Mouse (Mus musculus) left cerebral cortex, adult 18-20 months (tissue): ENCODE data around the gene Dcbld2. TPM values are rescaled to one million over a fixed set of nuclear protein-coding genes. Genes with fewer than 3 reads are reported as not detected.
"Not testable (repeated sequence)": the region's sequence is repeated elsewhere in the genome, so short reads cannot be mapped to it uniquely, and the experiment has no call there.

Experiments used
- DNase-seq, 2 experiments: peaks; one replicate each; pipeline ENCODE4 v3.0.0; 2021 to 2022; ENCODE audit warnings: low spot score in 2 of 2, mixed read lengths in 1 of 2
- total RNA-seq, 2 experiments: library from RNA; stranded (reverse); gene quantifications; 2 replicates each; pipeline ENCODE4 v1.2.3; 2021

Dcbld2 gene
- total RNA-seq, 2 experiments from 2014 or later, result 21.5 to 27.5 TPM

DNA sequence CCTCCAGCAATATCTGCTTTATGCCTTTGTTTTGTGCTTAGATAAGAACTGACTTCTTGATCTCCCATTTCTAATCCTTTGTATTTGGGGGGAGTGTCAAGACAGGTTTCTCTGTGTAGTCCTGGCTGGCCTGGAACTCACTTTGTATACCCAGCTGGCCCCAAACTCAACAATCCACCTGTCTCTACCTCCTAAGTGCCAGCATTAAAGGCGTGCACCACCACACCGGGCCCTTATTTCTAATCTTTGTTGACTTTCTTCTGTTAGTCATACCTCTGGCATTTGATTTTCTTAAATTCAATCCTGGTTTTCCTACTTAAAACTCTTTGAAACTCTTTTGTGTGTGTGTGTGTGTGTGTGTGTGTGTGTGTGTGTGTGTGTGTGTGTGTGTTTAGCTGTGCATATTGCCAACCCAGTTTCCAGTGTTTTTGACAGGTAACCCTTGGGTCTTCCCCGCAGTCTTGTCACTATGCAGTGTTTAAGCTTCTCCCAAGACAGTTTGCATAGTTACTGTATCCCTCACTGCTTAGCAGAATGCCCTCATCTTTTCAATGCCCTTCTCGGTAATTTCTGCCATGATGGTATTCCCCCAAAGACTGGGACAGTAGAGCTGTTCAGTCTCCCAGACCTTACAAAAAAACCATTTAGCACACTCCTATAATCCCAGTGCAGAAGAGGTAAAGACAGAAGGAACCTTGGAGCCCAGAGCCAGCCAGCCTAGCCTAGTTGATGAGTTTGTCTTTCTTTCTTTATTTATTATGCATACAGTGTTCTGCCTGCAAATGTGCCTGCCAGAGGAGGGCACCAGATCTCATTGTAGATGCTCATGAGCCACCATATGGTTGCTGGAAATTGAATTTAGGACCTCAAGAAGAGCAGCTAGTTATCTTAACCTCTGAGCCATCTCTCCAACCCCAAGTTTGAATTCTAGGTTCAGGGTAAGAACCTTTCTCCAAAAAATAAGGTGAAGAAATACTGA, 38.3 kb downstream of the Dcbld2 start:
- no peak for DNase-seq

GRCm38 (mm10) chr16:58449073-58449472, 40.8 kb downstream of the Dcbld2 start:
- DNase-seq, result no peak

GRCm38 (mm10) chr16:58450648-58451047, 42.4 kb downstream of the Dcbld2 start:
- no peak for DNase-seq

- DNase-seq, result no peak
Observed at GRCm38 (mm10) chr16:58451647-58452046, 43.4 kb downstream of the Dcbld2 start.

- no peak for DNase-seq
Observed at GRCm38 (mm10) chr16:58453138-58453537, 44.9 kb downstream of the Dcbld2 start.

GRCm38 (mm10) chr16:58453820-58454219, 45.6 kb downstream of the Dcbld2 start:
- no peak for DNase-seq

DNA sequence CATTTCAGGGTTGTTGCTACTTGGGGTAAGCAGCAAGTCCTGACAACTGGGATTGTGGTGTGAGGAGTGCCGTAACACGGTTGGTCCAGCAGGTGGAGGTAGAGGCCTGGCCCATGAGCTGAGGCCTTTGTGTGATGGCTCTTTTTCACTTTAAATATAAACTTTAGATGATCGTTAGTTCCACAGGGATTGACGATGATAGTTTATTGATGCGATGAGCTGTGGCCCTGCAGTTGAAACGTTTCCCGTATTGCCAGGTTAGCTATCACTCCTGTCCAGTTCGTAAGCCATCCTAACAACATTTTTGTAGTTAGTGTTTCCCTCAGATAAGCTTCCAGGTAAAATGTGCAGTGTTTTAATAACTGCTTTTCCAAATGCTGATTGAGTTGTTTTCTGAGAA, 46.4 kb downstream of the Dcbld2 start:
- peak; percentile 35 to 55 for DNase-seq

DNA sequence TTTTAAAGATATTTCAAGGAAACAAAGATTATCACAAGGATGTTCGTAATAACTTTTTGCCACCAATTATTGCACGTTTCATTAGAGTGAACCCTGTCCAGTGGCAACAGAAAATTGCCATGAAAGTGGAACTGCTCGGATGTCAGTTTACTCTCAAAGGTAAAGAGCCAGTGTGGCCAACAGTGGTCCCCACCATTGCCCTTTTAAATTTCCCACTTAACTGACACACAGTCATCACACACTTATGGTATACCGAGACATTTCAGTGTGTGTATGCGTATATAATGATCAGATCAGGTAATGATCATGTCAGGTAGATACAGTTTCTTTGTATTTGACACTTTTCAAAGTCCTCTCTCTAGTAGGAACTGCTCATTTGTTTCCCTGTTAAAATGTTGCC, 46.9 kb downstream of the Dcbld2 start:
- DNase-seq, result no peak

DNA sequence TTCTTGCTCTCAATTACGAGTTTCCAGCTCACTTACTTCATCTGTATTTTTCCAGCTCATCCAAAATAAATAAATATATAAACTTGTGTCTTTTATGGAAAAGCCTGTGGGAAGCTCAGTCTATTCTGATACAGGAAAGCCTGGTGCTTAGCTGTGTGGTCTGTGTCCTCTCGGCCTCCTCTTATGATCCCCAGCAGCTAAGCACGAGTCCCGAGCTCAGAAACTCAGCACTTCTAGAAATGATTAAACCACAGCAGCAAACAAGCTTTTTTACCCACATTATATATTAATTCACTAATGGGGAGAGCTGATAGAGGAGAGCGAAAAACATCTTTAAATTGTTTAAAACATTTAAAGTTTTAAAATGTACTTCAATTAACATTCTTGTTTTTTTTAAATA, 48.2 kb downstream of the Dcbld2 start:
- no peak for DNase-seq

GRCm38 (mm10) chr16:58456991-58457390, 48.7 kb downstream of the Dcbld2 start:
- DNase-seq, result no peak

- DNase-seq, result not testable (repeated sequence)
Observed at GRCm38 (mm10) chr16:58459966-58460365, 51.7 kb downstream of the Dcbld2 start.

DNA sequence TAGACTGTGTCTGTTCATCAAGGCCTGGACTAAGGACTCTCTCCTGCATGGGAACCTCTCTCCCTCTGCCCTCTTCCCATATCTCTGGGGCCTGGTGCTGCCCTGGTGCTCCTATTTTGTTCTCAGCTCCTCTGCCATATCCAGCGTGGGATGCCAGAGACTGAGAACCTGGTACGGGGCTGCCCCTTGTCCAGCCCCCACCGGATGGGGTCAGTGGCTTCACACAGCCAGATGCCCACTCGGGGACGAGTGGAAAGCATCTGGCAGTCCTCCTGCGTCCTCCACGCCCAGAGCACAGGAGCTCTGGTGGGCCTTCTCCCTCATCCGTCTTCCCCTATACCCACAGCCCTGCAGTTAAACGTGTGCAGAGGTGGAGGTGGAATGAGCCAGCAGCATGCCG, 52.1 kb downstream of the Dcbld2 start:
- DNase-seq, result no peak

DNA sequence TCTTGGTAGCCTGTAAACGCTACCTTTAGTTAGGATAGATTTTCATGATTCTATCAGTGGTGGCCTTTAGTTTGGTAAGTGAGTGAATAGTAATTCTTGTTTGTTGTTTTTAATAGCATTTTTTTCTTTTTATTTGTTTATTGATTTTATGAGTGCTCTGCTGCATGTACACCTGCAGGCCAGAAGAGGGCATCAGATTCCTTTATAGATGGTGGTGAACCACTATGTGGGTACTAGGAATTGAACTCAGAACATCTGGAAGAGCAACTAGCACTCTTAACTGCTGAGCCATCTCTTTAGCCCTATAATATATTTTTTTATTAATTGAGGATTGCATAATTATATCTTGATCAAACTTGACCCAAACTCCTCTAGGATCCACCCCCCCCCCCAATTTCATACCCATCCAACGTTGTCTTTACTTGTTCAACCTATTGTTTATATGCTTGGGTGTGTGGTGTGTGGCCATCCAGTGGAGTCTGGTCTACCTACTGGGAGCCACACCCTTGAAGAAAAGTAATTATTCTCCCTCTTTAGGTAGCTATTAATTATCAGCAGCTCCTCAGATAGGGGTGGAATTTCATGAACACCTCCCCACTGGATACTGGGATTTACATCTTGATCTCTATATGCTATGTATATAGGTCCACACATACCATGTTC, 53.7 kb downstream of the Dcbld2 start:
- DNase-seq, result no peak

DNA sequence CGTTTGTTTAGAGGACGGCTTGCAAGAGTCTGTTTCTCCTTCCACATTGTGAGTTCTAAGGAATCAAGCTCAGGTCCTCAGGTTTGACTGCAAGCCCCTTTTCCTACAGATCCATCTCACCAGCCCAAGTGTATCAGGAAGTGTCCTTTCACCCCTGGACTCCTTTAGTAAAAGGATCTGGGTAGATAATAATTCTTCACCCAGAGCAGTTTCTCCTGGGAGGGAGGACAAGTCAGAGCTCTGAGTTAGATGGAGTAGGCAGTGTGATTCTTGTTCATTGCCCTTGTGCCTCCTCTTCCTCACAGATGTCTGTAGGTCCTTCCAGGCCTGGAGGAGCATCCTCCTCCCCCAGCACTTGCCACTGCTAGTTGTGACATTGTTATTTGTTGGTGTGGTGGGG, 54.3 kb downstream of the Dcbld2 start:
- no peak for DNase-seq

DNA sequence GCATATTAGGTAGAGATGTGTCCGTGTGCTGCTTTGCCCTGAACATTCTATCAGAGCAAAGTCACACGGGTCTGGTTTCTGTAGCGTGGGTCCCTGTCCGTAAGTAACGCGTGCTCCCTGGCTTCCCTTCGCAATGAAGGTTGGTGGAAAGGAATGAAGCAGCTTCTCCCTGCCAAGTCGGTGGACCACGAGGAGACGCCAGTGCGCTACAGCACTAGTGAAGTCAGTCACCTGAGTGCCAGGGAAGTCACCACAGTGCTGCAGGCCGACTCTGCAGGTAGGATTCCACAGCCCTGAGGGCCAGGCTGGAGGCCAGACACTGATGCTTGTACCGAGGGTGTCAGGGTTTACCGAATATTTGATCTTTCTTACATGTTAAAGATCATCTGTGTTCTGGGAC, 55.8 kb downstream of the Dcbld2 start:
- no peak for DNase-seq

DNA sequence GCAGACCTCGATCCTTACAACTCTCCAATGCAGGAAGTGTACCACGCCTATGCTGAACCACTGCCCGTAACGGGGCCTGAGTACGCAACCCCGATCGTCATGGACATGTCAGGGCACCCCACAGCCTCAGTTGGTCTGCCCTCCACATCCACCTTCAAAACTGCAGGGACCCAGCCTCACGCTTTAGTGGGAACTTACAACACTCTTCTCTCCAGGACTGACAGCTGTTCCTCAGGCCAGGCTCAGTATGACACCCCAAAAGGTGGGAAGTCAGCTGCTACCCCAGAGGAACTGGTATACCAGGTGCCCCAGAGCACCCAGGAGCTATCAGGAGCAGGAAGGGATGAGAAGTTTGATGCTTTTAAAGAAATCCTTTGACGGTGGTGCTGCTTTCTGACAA, 57.2 kb downstream of the Dcbld2 start:
- no peak for DNase-seq

DNA sequence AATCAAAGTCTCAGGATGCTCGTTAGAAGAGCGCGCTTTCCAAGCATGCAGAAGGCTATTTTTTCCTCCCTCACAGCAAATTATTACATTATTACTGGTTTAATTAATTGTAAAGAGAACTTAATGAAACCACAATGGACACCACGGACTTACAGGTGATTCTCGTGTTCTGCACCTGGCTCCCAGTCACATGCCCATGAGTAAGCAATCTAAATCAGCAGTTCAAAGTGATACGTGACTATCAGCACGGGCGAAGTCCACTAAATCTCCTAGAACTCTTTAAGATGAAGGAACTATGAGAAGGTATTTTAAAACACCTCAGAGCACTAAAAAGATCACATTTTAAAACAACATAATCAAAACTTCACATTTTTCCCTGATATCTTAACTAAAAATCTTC, 61.8 kb downstream of the Dcbld2 start:
- DNase-seq, result no peak

DNA sequence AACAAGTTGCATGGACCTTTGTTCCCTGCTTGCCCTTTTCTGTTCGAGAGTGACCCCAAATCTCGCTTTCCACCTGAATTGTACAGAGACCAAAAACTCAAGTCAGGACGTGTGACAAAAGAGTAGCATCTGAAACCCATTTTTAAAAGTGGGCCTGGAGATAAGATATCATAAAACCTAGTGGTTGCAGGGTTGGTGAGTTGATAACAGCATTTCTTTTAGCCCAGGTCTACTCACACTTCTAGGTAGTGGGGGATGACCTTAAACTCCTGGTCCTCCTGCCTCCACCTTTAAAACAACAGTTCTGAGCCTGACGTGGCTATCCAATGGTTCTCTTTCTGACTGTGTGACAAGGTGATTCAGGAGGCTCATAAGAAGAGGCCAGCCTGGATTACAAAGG, 62.6 kb downstream of the Dcbld2 start:
- no peak for DNase-seq

DNA sequence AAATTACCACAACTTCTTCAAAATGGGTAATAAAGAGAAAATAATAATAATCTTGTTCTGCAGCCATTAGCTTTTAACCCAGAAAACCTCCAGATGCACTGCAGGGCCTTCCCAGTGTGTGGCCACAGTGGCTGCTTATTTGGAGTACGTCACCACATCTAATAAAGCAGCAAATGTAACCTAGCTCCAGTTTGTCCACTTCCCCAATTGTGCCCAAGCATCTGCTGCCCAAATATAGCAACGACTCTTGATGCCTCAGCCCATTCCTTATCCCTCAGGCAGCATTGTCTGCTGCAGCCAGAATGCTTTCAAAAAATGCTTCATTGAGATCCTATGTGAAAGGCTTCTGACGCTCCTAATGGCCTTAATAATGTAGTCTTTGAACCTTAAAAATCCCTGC, 66.6 kb downstream of the Dcbld2 start:
- DNase-seq, result no peak

DNA sequence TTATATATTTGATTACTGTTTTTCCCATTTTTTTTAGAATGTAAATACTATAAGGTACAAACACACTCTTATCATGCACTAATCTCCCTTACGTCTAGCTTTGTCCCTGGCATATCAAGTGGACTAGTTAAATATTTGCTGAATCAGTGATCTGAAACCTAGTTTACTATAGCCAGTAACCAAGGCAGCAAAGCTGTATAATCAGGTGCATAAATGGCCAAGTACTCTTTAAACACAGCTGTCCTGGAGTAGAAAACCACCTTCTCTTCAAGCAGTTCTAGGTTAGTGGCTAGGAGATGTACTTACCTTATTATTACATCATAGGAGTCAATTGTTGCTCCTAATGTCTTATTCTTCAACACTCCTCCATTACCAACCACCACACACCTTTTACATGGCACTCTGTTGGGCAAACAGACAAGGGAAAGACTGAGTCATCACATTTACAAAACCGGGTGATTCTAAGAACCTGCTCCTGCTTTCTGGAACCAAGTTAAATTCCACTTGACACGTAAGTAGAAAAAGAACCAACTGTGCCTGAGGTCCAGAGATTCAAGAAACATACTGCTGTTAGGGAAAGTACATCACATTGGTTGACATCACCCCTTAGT, 67.4 kb downstream of the Dcbld2 start:
- DNase-seq, result no peak

- DNase-seq, result no peak
Observed at GRCm38 (mm10) chr16:58476363-58476762, 68.1 kb downstream of the Dcbld2 start.

DNA sequence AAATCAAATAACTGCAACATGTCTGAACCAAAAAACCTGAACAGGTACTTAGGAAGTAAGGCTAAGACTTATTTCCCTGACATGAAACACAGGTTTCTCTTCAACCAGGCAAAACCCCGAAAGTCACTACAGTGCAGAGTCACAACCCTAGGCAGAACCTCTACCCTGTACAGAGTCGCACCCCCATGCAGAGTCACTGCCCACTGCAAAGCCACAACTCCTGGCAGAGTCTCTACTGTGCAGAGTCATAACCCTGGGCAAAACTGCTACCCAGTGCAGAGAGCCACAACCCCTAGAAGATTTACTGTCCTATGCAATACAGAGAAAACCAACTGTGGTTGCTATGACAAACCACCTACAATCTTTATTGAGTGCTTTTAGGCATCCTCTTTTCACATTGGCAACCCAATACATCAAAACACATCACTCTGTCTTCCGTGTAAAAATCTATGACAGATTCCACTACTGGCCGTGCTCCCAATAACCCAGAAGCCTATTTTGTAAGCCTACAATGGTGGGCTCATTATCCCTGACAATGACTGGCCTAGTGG, 71.7 kb downstream of the Dcbld2 start:
- DNase-seq, result no peak
